In genomic region chr17:34644608-34645007, GRCm38 (mm10) we compare ENCODE assay signal across 7 mouse cellular contexts. TPM values are rescaled to one million over a fixed set of nuclear protein-coding genes. Genes with fewer than 3 reads are reported as not detected.
DNase-seq lines count a peak whose midpoint lies in the region; ATAC-seq lines count a peak whose summit lies in the region.

Fkbpl (plus strand) TSS chr17:34644764.

- H3K9ac ChIP-seq in midbrain, embryonic 13.5 days (replicated peaks) = peak within 1 kb of the TSS; percentile 72

- peak; percentile 58 for ATAC-seq in granulocyte monocyte progenitor cell, adult 5-6 weeks (replicated peaks; ENCODE audit: poor library complexity, severe bottlenecking)
- peak; percentile 67 for ATAC-seq in midbrain, embryonic 13.5 days

- H3K27me3 ChIP-seq in embryonic facial prominence, embryonic 10.5 days (replicated peaks; ENCODE audit: low read depth, poor library complexity, severe bottlenecking) = no peaks in the 10 kb centered on the region
- no peaks in the 10 kb centered on the region for H3K27me3 ChIP-seq in limb, embryonic 10.5 days (ENCODE audit: low read depth, poor library complexity, severe bottlenecking)
- no peaks in the 10 kb centered on the region for H3K27me3 ChIP-seq in midbrain, embryonic 13.5 days

- peak within 1 kb of the TSS; percentile 83 for H3K27ac ChIP-seq in embryonic facial prominence, embryonic 10.5 days (replicated peaks)
- H3K27ac ChIP-seq in limb, embryonic 10.5 days = peak within 1 kb of the TSS; percentile 70; the same call in 1 of the 2 replicates
- H3K27ac ChIP-seq in midbrain, embryonic 13.5 days = peak within 1 kb of the TSS; percentile 65

- H3K36me3 ChIP-seq in embryonic facial prominence, embryonic 10.5 days (replicated peaks) = peaks cover 21% of the 10 kb centered on the region
- peaks cover 23% of the 10 kb centered on the region for H3K36me3 ChIP-seq in limb, embryonic 10.5 days
- peaks cover 6% of the 10 kb centered on the region for H3K36me3 ChIP-seq in midbrain, embryonic 13.5 days

- peak within 1 kb of the TSS; percentile 99 for H3K4me3 ChIP-seq in embryonic facial prominence, embryonic 10.5 days
- peak within 1 kb of the TSS; percentile 88 for H3K4me3 ChIP-seq in limb, embryonic 10.5 days
- peak within 1 kb of the TSS; percentile 62 for H3K4me3 ChIP-seq in midbrain, embryonic 13.5 days (replicated peaks)

- H3K4me2 ChIP-seq in midbrain, embryonic 13.5 days (replicated peaks) = peak within 1 kb of the TSS; percentile 91

- peak; percentile 96 for DNase-seq in adrenal gland, postnatal 10 days
- peak; percentile 93 for DNase-seq in embryonic facial prominence, embryonic 10.5 days (ENCODE audit: low spot score)
- peak; percentile 97 for DNase-seq in kidney, adult 11 months
- peak; percentile 91 for DNase-seq in limb, embryonic 10.5 days (ENCODE audit: low spot score)
- peak; percentile 83 for DNase-seq in spleen, adult 12 weeks (ENCODE audit: low spot score)

- H3K9me3 ChIP-seq in embryonic facial prominence, embryonic 10.5 days = no peaks in the 10 kb centered on the region
- H3K9me3 ChIP-seq in limb, embryonic 10.5 days (replicated peaks) = no peaks in the 10 kb centered on the region
- no peaks in the 10 kb centered on the region for H3K9me3 ChIP-seq in midbrain, embryonic 13.5 days

- WGBS in embryonic facial prominence, embryonic 10.5 days = under 1% methylated on average over 16 of the region's 16 CpGs
- WGBS in limb, embryonic 10.5 days = 1% methylated on average over 16 of the region's 16 CpGs
- 1% methylated on average over 16 of the region's 16 CpGs for WGBS in midbrain, embryonic 13.5 days

- H3K4me1 ChIP-seq in embryonic facial prominence, embryonic 10.5 days = peaks cover 53% of the 10 kb centered on the region
- peaks cover 43% of the 10 kb centered on the region for H3K4me1 ChIP-seq in limb, embryonic 10.5 days
- peaks cover 47% of the 10 kb centered on the region for H3K4me1 ChIP-seq in midbrain, embryonic 13.5 days (replicated peaks)

RNA-seq across cellular contexts. Expression of gene Fkbpl, which starts in this region (rescaled TPM):
- 10 to 100 TPM; 11.8 to 14.4 TPM for total RNA-seq in adrenal gland, postnatal 10 days (2021)
- polyA plus RNA-seq in embryonic facial prominence, embryonic 10.5 days (2016; fragmentation: Nextera tagmentation; extraction: Ambion mirVana) = 16.6 and 17.3 TPM in 2 replicates
- 2.9 and 10.3 TPM in 2 replicates for total RNA-seq in granulocyte monocyte progenitor cell, adult 5-6 weeks (2014; fragmentation: Nextera tagmentation)
- total RNA-seq in granulocyte monocyte progenitor cell, adult 5-6 weeks (2017) = 12.4 and 21.8 TPM in 2 replicates
- 17.9 and 18.9 TPM in 2 replicates for polyA plus RNA-seq in limb, embryonic 10.5 days (2016; fragmentation: Nextera tagmentation; extraction: Ambion mirVana)
- 17.0 and 18.9 TPM in 2 replicates for polyA plus RNA-seq in midbrain, embryonic 13.5 days (2015; fragmentation: Nextera tagmentation; extraction: Ambion mirVana)

Comparison
In these comparisons a context has a peak if more than half of its experiments do, and no peak if none do; other contexts are left out.
1. Peak in every context shown above with its lines: DNase-seq, ATAC-seq, H3K4me3 ChIP-seq and H3K27ac ChIP-seq.